In genomic region chr4:139287122-139287863, GRCm38 (mm10) we compare ENCODE assay signal across 8 mouse cellular contexts. TPM values are rescaled to one million over a fixed set of nuclear protein-coding genes. Genes with fewer than 3 reads are reported as not detected.
DNase-seq lines count a peak whose midpoint lies in the region; ATAC-seq and TF ChIP-seq lines count a peak whose summit lies in the region.
"Had no signal": no experiment of that assay in that cellular context is flagged by ENCODE, and none has a peak within 500 bp of the region (broad histone marks: within the 10 kb centered on the region; RNA-seq: fewer than 3 reads in every experiment).

No protein-coding gene starts in this region.

- intact Hi-C loops in heart, postnatal 25 days (cut with DNase I), result loop anchor here (1.0 kb wide), 1 partner anchor 201 kb away; no protein-coding TSS in a partner anchor

- H3K27ac ChIP-seq in ES-E14 (ENCODE audit: insufficient read depth, low read depth, low read length, poor library complexity, severe bottlenecking), result no peak overlapping the region
- H3K27ac ChIP-seq in embryonic facial prominence, embryonic 13.5 days, result peak overlapping the region; percentile 72
- H3K27ac ChIP-seq: neural tube, embryonic 13.5 days had no signal

- H3K9ac ChIP-seq in ES-E14 (ENCODE audit: insufficient read depth, low read depth, low read length, poor library complexity, severe bottlenecking), result no peak overlapping the region
- no peak overlapping the region for H3K9ac ChIP-seq in embryonic facial prominence, embryonic 13.5 days
- H3K9ac ChIP-seq: neural tube, embryonic 13.5 days had no signal

- H3K4me1 ChIP-seq in ES-E14 (ENCODE audit: control insufficient read depth in 2 of 2, insufficient read depth in 2 of 2, low read length in 2 of 2, poor library complexity in 1 of 2), result peaks cover 0 to 6% of the 10 kb centered on the region in 2 experiments; a peak in 1 of 4 replicates
- peaks cover 43% of the 10 kb centered on the region for H3K4me1 ChIP-seq in embryonic facial prominence, embryonic 13.5 days

- in situ Hi-C loops in ES-E14 (cut with MboI; ENCODE audit: low sequenced_read_pairs in 2 of 2, unreplicated experiment in 2 of 2), result loop anchor here in 1 of 2 experiments (25.0 kb wide), 1 partner anchor 200 kb away; the partner anchor contains the start of genes Htr6 and Nbl1

- peak; percentile 70 for DNase-seq in ES-E14 (ENCODE audit: low read depth, low spot score)
- DNase-seq in adrenal gland, postnatal 14 days, result peak; percentile 93
- DNase-seq in heart, postnatal 25 days (ENCODE audit: low spot score), result peak; percentile 76
- peak; percentile 85 to 95 for DNase-seq in layer of hippocampus, postnatal 25 days (ENCODE audit: extremely low spot score in 1 of 2, low spot score in 1 of 2)
- DNase-seq in lung, postnatal 4 days, result peak; percentile 80 to 87
- DNase-seq in spleen, adult 18-20 months, result peak; percentile 57 to 81

- ATAC-seq in embryonic facial prominence, embryonic 13.5 days (ENCODE audit: insufficient number of reproducible peaks, insufficient read depth, low FRiP score, low TSS enrichment, low read depth), result no peak

- no peaks in the 10 kb centered on the region for H3K27me3 ChIP-seq in embryonic facial prominence, embryonic 13.5 days
- H3K27me3 ChIP-seq: neural tube, embryonic 13.5 days had no signal

- H3K36me3 ChIP-seq in ES-E14 (ENCODE audit: control insufficient read depth, insufficient read depth, low read length, poor library complexity, severe bottlenecking), result peaks cover 39% of the 10 kb centered on the region
- peaks cover 94% of the 10 kb centered on the region for H3K36me3 ChIP-seq in embryonic facial prominence, embryonic 13.5 days

- H3K4me2 ChIP-seq in embryonic facial prominence, embryonic 13.5 days, result no peak overlapping the region
- H3K4me2 ChIP-seq: neural tube, embryonic 13.5 days had no signal

- no peak overlapping the region for H3K4me3 ChIP-seq in ES-E14 (ENCODE audit: insufficient read depth in 1 of 2, low read depth in 1 of 2, low read length in 2 of 2, poor library complexity in 1 of 2, severe bottlenecking in 1 of 2)
- H3K4me3 ChIP-seq in embryonic facial prominence, embryonic 13.5 days, result no peak overlapping the region
- H3K4me3 ChIP-seq: neural tube, embryonic 13.5 days had no signal

- no peaks in the 10 kb centered on the region for H3K9me3 ChIP-seq in ES-E14 (ENCODE audit: control insufficient read depth, insufficient read depth, low read depth, low read length)
- no peaks in the 10 kb centered on the region for H3K9me3 ChIP-seq in embryonic facial prominence, embryonic 13.5 days
- H3K9me3 ChIP-seq: neural tube, embryonic 13.5 days had no signal

- WGBS in embryonic facial prominence, embryonic 13.5 days, result 72% methylated on average over 18 of the region's 18 CpGs

TF ChIP-seq in ES-E14, 5 proteins besides CTCF, POLR2A, EP300 and RAD21:
- TF ChIP-seq MAFK (IDR thresholded peaks at IDR 0.05; ENCODE audit: insufficient read depth, low read depth, low read length), result no peak
- TF ChIP-seq ZNF384 (IDR thresholded peaks at IDR 0.05; ENCODE audit: low read depth, low read length), result no peak
- TF ChIP-seq HCFC1 (IDR thresholded peaks at IDR 0.05; ENCODE audit: borderline replicate concordance, insufficient read depth, low read length), result no peak
- TF ChIP-seq ZC3H11A (IDR thresholded peaks at IDR 0.05; ENCODE audit: borderline replicate concordance, low read depth, low read length), result no peak
- no peak for TF ChIP-seq CHD2 (IDR thresholded peaks at IDR 0.05; ENCODE audit: low read depth, low read length)

RNA-seq across cellular contexts. Expression of gene Pqlc2, which starts 23.2 kb away (rescaled TPM):
- 25.0 and 35.3 TPM in 2 replicates for total RNA-seq in ES-E14 (2012; rRNA removed)
- total RNA-seq in adrenal gland, postnatal 14 days (2021), result 7.5 and 10.0 TPM in 2 replicates
- polyA plus RNA-seq in embryonic facial prominence, embryonic 13.5 days (2015; fragmentation: Nextera tagmentation; extraction: Ambion mirVana), result 14.9 and 16.7 TPM in 2 replicates
- 1 to 10 TPM; 6.4 to 6.6 TPM for total RNA-seq in heart, postnatal 25 days (2021)
- total RNA-seq in layer of hippocampus, postnatal 25 days (2021), result 10 to 100 TPM; 11.6 to 12.3 TPM

RNA-seq across cellular contexts. Expression of gene Akr7a5, which starts 23.3 kb away (rescaled TPM):
- 24.7 and 27.2 TPM in 2 replicates for total RNA-seq in ES-E14 (2012; rRNA removed)
- total RNA-seq in adrenal gland, postnatal 14 days (2021), result 61.0 and 62.5 TPM in 2 replicates
- polyA plus RNA-seq in embryonic facial prominence, embryonic 13.5 days (2015; fragmentation: Nextera tagmentation; extraction: Ambion mirVana), result 91.9 and 121 TPM in 2 replicates
- total RNA-seq in heart, postnatal 25 days (2021), result 10 to 100 TPM; 42.6 to 46.8 TPM
- total RNA-seq in layer of hippocampus, postnatal 25 days (2021), result 10 to 100 TPM; 30.5 to 37.9 TPM
